15 mouse cellular contexts compared by ENCODE assay signal in the genomic region with DNA sequence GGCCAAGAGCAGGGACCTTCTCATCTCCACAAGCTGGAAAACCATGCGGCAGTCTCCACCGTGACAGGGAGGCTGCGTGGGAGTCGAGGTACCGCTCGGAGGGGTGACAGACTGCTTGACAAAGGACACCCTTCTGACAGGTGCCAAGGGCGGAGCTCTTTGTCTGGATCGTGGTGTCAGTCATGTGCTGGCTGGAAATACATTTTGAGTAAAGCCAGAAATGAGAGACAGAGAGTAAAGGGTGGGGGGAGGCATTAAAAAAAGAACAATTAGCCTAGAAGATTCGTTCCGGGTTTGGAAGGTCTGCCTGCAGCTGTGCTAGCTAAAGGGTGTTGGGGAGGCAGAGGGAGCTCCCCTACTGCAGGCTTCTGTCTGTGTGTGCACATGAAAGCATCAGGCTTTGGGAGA. TPM values are rescaled to one million over a fixed set of nuclear protein-coding genes. Genes with fewer than 3 reads are reported as not detected.
A peak's percentile ranks its signal among the peaks of the same experiment; 100 is the strongest.
DNase-seq lines count a peak whose midpoint lies in the region; ATAC-seq and TF ChIP-seq lines count a peak whose summit lies in the region.
"Had no signal": no experiment of that assay in that cellular context is flagged by ENCODE, and none has a peak within 500 bp of the region (broad histone marks: within the 10 kb centered on the region; RNA-seq: fewer than 3 reads in every experiment).

No protein-coding gene starts in this region.

- H3K9me3 ChIP-seq in hindbrain, embryonic 12.5 days (replicated peaks): no peaks in the 10 kb centered on the region
- H3K9me3 ChIP-seq in hindbrain, embryonic 10.5 days: no peaks in the 10 kb centered on the region
- no peaks in the 10 kb centered on the region for H3K9me3 ChIP-seq in midbrain, embryonic 14.5 days (ENCODE audit: control insufficient read depth, low read length)
- no peaks in the 10 kb centered on the region for H3K9me3 ChIP-seq in midbrain, embryonic 11.5 days (ENCODE audit: control insufficient read depth, low read length)
- no peaks in the 10 kb centered on the region for H3K9me3 ChIP-seq in heart, embryonic 10.5 days
- H3K9me3 ChIP-seq: heart, embryonic 15.5 days; liver, embryonic 15.5 days had no signal

- 73% methylated on average over 10 of the region's 10 CpGs for WGBS in hindbrain, embryonic 12.5 days
- WGBS in hindbrain, embryonic 10.5 days: 80% methylated on average over 10 of the region's 10 CpGs
- 79% methylated on average over 10 of the region's 10 CpGs for WGBS in midbrain, embryonic 14.5 days
- WGBS in midbrain, embryonic 11.5 days: 83% methylated on average over 10 of the region's 10 CpGs
- WGBS in olfactory bulb, adult 2 months: 43% methylated on average over 10 of the region's 10 CpGs
- WGBS in heart, embryonic 10.5 days: 65% methylated on average over 10 of the region's 10 CpGs

- no peaks in the 10 kb centered on the region for H3K4me1 ChIP-seq in hindbrain, embryonic 12.5 days
- no peaks in the 10 kb centered on the region for H3K4me1 ChIP-seq in hindbrain, embryonic 10.5 days (replicated peaks)
- H3K4me1 ChIP-seq in midbrain, embryonic 14.5 days (ENCODE audit: control insufficient read depth, insufficient read depth, low read length): no peaks in the 10 kb centered on the region
- H3K4me1 ChIP-seq in midbrain, embryonic 11.5 days (ENCODE audit: control insufficient read depth, insufficient read depth, low read length): no peaks in the 10 kb centered on the region
- H3K4me1 ChIP-seq in olfactory bulb, adult 2 months (ENCODE audit: control insufficient read depth, insufficient read depth, low read length): peaks cover 11% of the 10 kb centered on the region
- H3K4me1 ChIP-seq in heart, embryonic 10.5 days: peaks cover 4% of the 10 kb centered on the region; the same call in 1 of the 2 replicates
- H3K4me1 ChIP-seq: heart, embryonic 15.5 days; liver, embryonic 15.5 days had no signal

- DNase-seq in hindbrain, embryonic 10.5 days (ENCODE audit: low spot score): no peak
- DNase-seq in midbrain, embryonic 14.5 days: no peak
- DNase-seq in midbrain, embryonic 11.5 days (ENCODE audit: low spot score, missing footprints): no peak
- DNase-seq in frontal cortex, postnatal 14 days (ENCODE audit: low spot score in 2 of 2): peak; percentile 31 to 40
- no peak for DNase-seq in adrenal gland, postnatal 25 days
- DNase-seq in heart, embryonic 10.5 days (ENCODE audit: low spot score): no peak
- DNase-seq: adrenal gland, postnatal 10 days; B cell, adult 2 months; gastrocnemius, postnatal 14 days; lung, postnatal 36 days had no signal

- H3K4me3 ChIP-seq in hindbrain, embryonic 12.5 days: no peak overlapping the region
- H3K4me3 ChIP-seq in hindbrain, embryonic 10.5 days: no peak overlapping the region
- no peak overlapping the region for H3K4me3 ChIP-seq in midbrain, embryonic 14.5 days (replicated peaks; ENCODE audit: low read depth, low read length)
- H3K4me3 ChIP-seq in midbrain, embryonic 11.5 days (ENCODE audit: low read depth, low read length): no peak overlapping the region
- 0 out of 2 replicates have a peak overlapping the region, but pooled peaks have one; percentile 9 for H3K4me3 ChIP-seq in olfactory bulb, adult 2 months (ENCODE audit: insufficient read depth, low read depth, low read length)
- no peak overlapping the region for H3K4me3 ChIP-seq in heart, embryonic 10.5 days
- H3K4me3 ChIP-seq: heart, embryonic 15.5 days; liver, embryonic 15.5 days had no signal

- TF ChIP-seq CTCF in olfactory bulb, adult 2 months (IDR thresholded peaks at IDR 0.05; ENCODE audit: insufficient read depth, low read depth, low read length): no peak

- 0 out of 2 replicates have a peak overlapping the region, but pooled peaks have one; percentile 35 for H3K27ac ChIP-seq in hindbrain, embryonic 12.5 days
- H3K27ac ChIP-seq in hindbrain, embryonic 10.5 days: no peak overlapping the region; the same call in 1 of the 2 replicates
- H3K27ac ChIP-seq in midbrain, embryonic 14.5 days (replicated peaks; ENCODE audit: low read depth, low read length): 0 out of 2 replicates have a peak overlapping the region, but pooled peaks have one; percentile 37
- no peak overlapping the region for H3K27ac ChIP-seq in midbrain, embryonic 11.5 days (ENCODE audit: low read depth, low read length)
- peak overlapping the region; percentile 46 for H3K27ac ChIP-seq in olfactory bulb, adult 2 months (ENCODE audit: insufficient read depth, low read depth, low read length)
- H3K27ac ChIP-seq in heart, embryonic 10.5 days: no peak overlapping the region
- H3K27ac ChIP-seq: heart, embryonic 15.5 days; liver, embryonic 15.5 days had no signal

- H3K9ac ChIP-seq in hindbrain, embryonic 12.5 days: no peak overlapping the region
- H3K9ac ChIP-seq in midbrain, embryonic 14.5 days (replicated peaks; ENCODE audit: low read length): no peak overlapping the region
- H3K9ac ChIP-seq in midbrain, embryonic 11.5 days (ENCODE audit: low read length): no peak overlapping the region
- H3K9ac ChIP-seq: heart, embryonic 15.5 days; liver, embryonic 15.5 days had no signal

- no peak for ATAC-seq in hindbrain, embryonic 12.5 days (ENCODE audit: low FRiP score)
- ATAC-seq in midbrain, embryonic 14.5 days (ENCODE audit: low FRiP score, low TSS enrichment): no peak
- ATAC-seq in midbrain, embryonic 11.5 days (ENCODE audit: low FRiP score): no peak
- ATAC-seq: inflammation-experienced regulatory T-cells, adult 6 months had no signal

- H3K27me3 ChIP-seq in hindbrain, embryonic 12.5 days: no peaks in the 10 kb centered on the region
- H3K27me3 ChIP-seq in hindbrain, embryonic 10.5 days (ENCODE audit: insufficient read depth, poor library complexity, severe bottlenecking): no peaks in the 10 kb centered on the region
- no peaks in the 10 kb centered on the region for H3K27me3 ChIP-seq in midbrain, embryonic 14.5 days (ENCODE audit: control insufficient read depth, insufficient read depth, low read length)
- H3K27me3 ChIP-seq in midbrain, embryonic 11.5 days (ENCODE audit: control insufficient read depth, insufficient read depth, low read length): no peaks in the 10 kb centered on the region
- H3K27me3 ChIP-seq in heart, embryonic 10.5 days (ENCODE audit: insufficient read depth, poor library complexity, severe bottlenecking): no peaks in the 10 kb centered on the region
- H3K27me3 ChIP-seq: heart, embryonic 15.5 days; liver, embryonic 15.5 days had no signal

- peaks cover 46% of the 10 kb centered on the region for H3K36me3 ChIP-seq in hindbrain, embryonic 12.5 days
- peaks cover 54% of the 10 kb centered on the region for H3K36me3 ChIP-seq in hindbrain, embryonic 10.5 days
- H3K36me3 ChIP-seq in midbrain, embryonic 14.5 days (ENCODE audit: control insufficient read depth, insufficient read depth, low read length): peaks cover 50% of the 10 kb centered on the region
- peaks cover 16% of the 10 kb centered on the region for H3K36me3 ChIP-seq in midbrain, embryonic 11.5 days (ENCODE audit: control insufficient read depth, insufficient read depth, low read length)
- H3K36me3 ChIP-seq in heart, embryonic 10.5 days: peaks cover 55% of the 10 kb centered on the region
- H3K36me3 ChIP-seq: liver, embryonic 15.5 days had no signal

- TF ChIP-seq POLR2A in olfactory bulb, adult 2 months (IDR thresholded peaks at IDR 0.05; ENCODE audit: insufficient read depth, low read depth, low read length): no peak

- H3K4me2 ChIP-seq in hindbrain, embryonic 12.5 days (replicated peaks): no peak overlapping the region
- H3K4me2 ChIP-seq in midbrain, embryonic 14.5 days (ENCODE audit: low read length): no peak overlapping the region
- H3K4me2 ChIP-seq in midbrain, embryonic 11.5 days: no peak overlapping the region
- H3K4me2 ChIP-seq: heart, embryonic 15.5 days; liver, embryonic 15.5 days had no signal

RNA-seq across cellular contexts. Expression of a gene that starts 21.6 kb away (rescaled TPM):
- polyA plus RNA-seq in hindbrain, embryonic 12.5 days (2016; fragmentation: Nextera tagmentation; extraction: Ambion mirVana): 6.3 and 7.5 TPM in 2 replicates
- polyA plus RNA-seq in hindbrain, embryonic 10.5 days (2016; fragmentation: Nextera tagmentation; extraction: Ambion mirVana): 5.1 and 8.2 TPM in 2 replicates
- 5.8 and 7.0 TPM in 2 replicates for polyA plus RNA-seq in midbrain, embryonic 14.5 days (2014; fragmentation: Nextera tagmentation; extraction: Ambion mirVana)
- polyA plus RNA-seq in midbrain, embryonic 11.5 days (2014; fragmentation: Nextera tagmentation; extraction: Ambion mirVana): 4.9 and 6.3 TPM in 2 replicates
- polyA plus RNA-seq in olfactory bulb, adult 2 months (2012; ENCODE audit: insufficient read depth, insufficient read length, low replicate concordance, missing spikeins): not detected in 2 replicates
- 310 and 356 TPM in 2 replicates for total RNA-seq in adrenal gland, postnatal 25 days (2021)
- 13.1 and 23.0 TPM in 2 replicates for polyA plus RNA-seq in heart, embryonic 10.5 days (2016; fragmentation: Nextera tagmentation; extraction: Ambion mirVana)

RNA-seq across cellular contexts. Expression of a gene that starts 41.4 kb away (rescaled TPM):
- 36.5 and 37.4 TPM in 2 replicates for polyA plus RNA-seq in hindbrain, embryonic 12.5 days (2016; fragmentation: Nextera tagmentation; extraction: Ambion mirVana)
- 28.3 and 35.7 TPM in 2 replicates for polyA plus RNA-seq in hindbrain, embryonic 10.5 days (2016; fragmentation: Nextera tagmentation; extraction: Ambion mirVana)
- 25.1 and 27.0 TPM in 2 replicates for polyA plus RNA-seq in midbrain, embryonic 14.5 days (2014; fragmentation: Nextera tagmentation; extraction: Ambion mirVana)
- 24.5 and 27.9 TPM in 2 replicates for polyA plus RNA-seq in midbrain, embryonic 11.5 days (2014; fragmentation: Nextera tagmentation; extraction: Ambion mirVana)
- polyA plus RNA-seq in olfactory bulb, adult 2 months (2012; ENCODE audit: insufficient read depth, insufficient read length, low replicate concordance, missing spikeins): not detected in 2 replicates
- 109 and 115 TPM in 2 replicates for total RNA-seq in adrenal gland, postnatal 25 days (2021)
- 26.8 and 39.2 TPM in 2 replicates for polyA plus RNA-seq in heart, embryonic 10.5 days (2016; fragmentation: Nextera tagmentation; extraction: Ambion mirVana)

RNA-seq across cellular contexts. Expression of a gene that starts 47.3 kb away (rescaled TPM):
- 340 and 382 TPM in 2 replicates for polyA plus RNA-seq in hindbrain, embryonic 12.5 days (2016; fragmentation: Nextera tagmentation; extraction: Ambion mirVana)
- polyA plus RNA-seq in hindbrain, embryonic 10.5 days (2016; fragmentation: Nextera tagmentation; extraction: Ambion mirVana): 297 and 325 TPM in 2 replicates
- polyA plus RNA-seq in midbrain, embryonic 14.5 days (2014; fragmentation: Nextera tagmentation; extraction: Ambion mirVana): 242 and 295 TPM in 2 replicates
- polyA plus RNA-seq in midbrain, embryonic 11.5 days (2014; fragmentation: Nextera tagmentation; extraction: Ambion mirVana): 272 and 287 TPM in 2 replicates
- not detected in 2 replicates for polyA plus RNA-seq in olfactory bulb, adult 2 months (2012; ENCODE audit: insufficient read depth, insufficient read length, low replicate concordance, missing spikeins)
- total RNA-seq in adrenal gland, postnatal 25 days (2021): 9.8 and 11.3 TPM in 2 replicates
- polyA plus RNA-seq in heart, embryonic 10.5 days (2016; fragmentation: Nextera tagmentation; extraction: Ambion mirVana): 80.4 and 148 TPM in 2 replicates
- polyA plus RNA-seq: inflammation-experienced regulatory T-cells, adult 6 months had no signal

RNA-seq across cellular contexts. Expression of a gene that starts 56.6 kb away (rescaled TPM):
- 234 and 235 TPM in 2 replicates for polyA plus RNA-seq in hindbrain, embryonic 12.5 days (2016; fragmentation: Nextera tagmentation; extraction: Ambion mirVana)
- polyA plus RNA-seq in hindbrain, embryonic 10.5 days (2016; fragmentation: Nextera tagmentation; extraction: Ambion mirVana): 217 and 229 TPM in 2 replicates
- polyA plus RNA-seq in midbrain, embryonic 14.5 days (2014; fragmentation: Nextera tagmentation; extraction: Ambion mirVana): 189 and 227 TPM in 2 replicates
- 245 and 255 TPM in 2 replicates for polyA plus RNA-seq in midbrain, embryonic 11.5 days (2014; fragmentation: Nextera tagmentation; extraction: Ambion mirVana)
- 703 TPM in 1 of 2 replicates, not detected in the other for polyA plus RNA-seq in olfactory bulb, adult 2 months (2012; ENCODE audit: insufficient read depth, insufficient read length, low replicate concordance, missing spikeins)
- 181 and 195 TPM in 2 replicates for total RNA-seq in adrenal gland, postnatal 25 days (2021)
- 187 and 218 TPM in 2 replicates for polyA plus RNA-seq in heart, embryonic 10.5 days (2016; fragmentation: Nextera tagmentation; extraction: Ambion mirVana)

Comparison
In these comparisons a context has a peak if more than half of its experiments do, and no peak if none do; other contexts are left out.
1. H3K27ac ChIP-seq: peak in hindbrain, embryonic 12.5 days (single experiment), midbrain, embryonic 14.5 days (single experiment) and olfactory bulb, adult 2 months (single experiment); none in hindbrain, embryonic 10.5 days (single experiment), midbrain, embryonic 11.5 days (single experiment) and heart, embryonic 10.5 days (single experiment).
2. DNase-seq: peak in frontal cortex, postnatal 14 days (2 of 2); none in hindbrain, embryonic 10.5 days (single experiment), midbrain, embryonic 14.5 days (single experiment), midbrain, embryonic 11.5 days (single experiment), adrenal gland, postnatal 25 days (single experiment) and heart, embryonic 10.5 days (single experiment).
3. RNA of a gene that starts 47.3 kb away (polyA plus RNA-seq): 340 to 382 TPM in hindbrain, embryonic 12.5 days, 297 to 325 TPM in hindbrain, embryonic 10.5 days, 272 to 287 TPM in midbrain, embryonic 11.5 days, 242 to 295 TPM in midbrain, embryonic 14.5 days and 80.4 to 148 TPM in heart, embryonic 10.5 days; not detected in olfactory bulb, adult 2 months; every median in the first group is over 10 times any median in the second.